Mouse (Mus musculus) liver, embryonic 14.5 days (tissue): ENCODE measurements around the gene Fip1l1. TPM values are rescaled to one million over a fixed set of nuclear protein-coding genes. Genes with fewer than 3 reads are reported as not detected.

Experiments used
- ATAC-seq: fragments of 200-750 bp; cut with Nextera tagmentation; 2 replicates; pipeline ENCODE4 v1.8.0; 2017; ENCODE audit warnings: moderate number of reproducible peaks, mild to moderate bottlenecking, moderate library complexity; ENCODE audit not compliant: insufficient read depth
- DNase-seq, 3 experiments: peaks; one replicate each; pipeline ENCODE4 v3.0.0-alpha.2; 2012 to 2013; ENCODE audit warnings: low read depth in 3 of 3, low spot score in 3 of 3
- H3K27ac ChIP-seq: fragments of 300-500 bp; sonication (generic); 2 replicates; pipeline ENCODE4 v1.5.1; 2014; ENCODE audit warnings: moderate library complexity, mild to moderate bottlenecking, control low read depth, inconsistent platforms
- H3K27me3 ChIP-seq: fragments of 300-500 bp; sonication (generic); 2 replicates; pipeline ENCODE4 v1.6.1; 2014; ENCODE audit warnings: mild to moderate bottlenecking, low read length, moderate library complexity; ENCODE audit not compliant: control insufficient read depth, insufficient read depth
- H3K36me3 ChIP-seq: fragments of 300-500 bp; sonication (generic); replicated peaks from 2 replicates; pipeline ENCODE4 v1.6.1; 2014; ENCODE audit warnings: low read depth; ENCODE audit not compliant: control insufficient read depth, insufficient read depth
- H3K4me1 ChIP-seq, 2 experiments: fragments of 200-500 bp in 1 of 2; fragments of 300-500 bp in 1 of 2; sonication (generic) in 1 of 2; replicated peaks; 2 replicates each; pipeline ENCODE4 v1.6.1; 2012 to 2014; ENCODE audit warnings: antibody characterized with exemption in 1 of 2, inconsistent platforms in 1 of 2, low read length in 1 of 2; ENCODE audit not compliant: control insufficient read depth in 2 of 2, insufficient read depth in 2 of 2
- H3K4me2 ChIP-seq: fragments of 300-500 bp; sonication (generic); 2 replicates; pipeline ENCODE4 v1.6.1; 2014; ENCODE audit warnings: low read depth, mild to moderate bottlenecking, control low read depth, moderate library complexity
- H3K4me3 ChIP-seq, 2 experiments: fragments of 200-500 bp in 1 of 2; fragments of 300-500 bp in 1 of 2; sonication (generic) in 1 of 2; 2 replicates each; pipeline ENCODE4 v1.5.1; 2012 to 2014; ENCODE audit warnings: low read depth in 2 of 2, low read length in 2 of 2, mild to moderate bottlenecking in 2 of 2, control low read depth in 1 of 2, inconsistent platforms in 1 of 2, moderate library complexity in 1 of 2; ENCODE audit not compliant: insufficient read depth in 1 of 2
- H3K9ac ChIP-seq: fragments of 300-500 bp; sonication (generic); replicated peaks from 2 replicates; pipeline ENCODE4 v1.6.1; 2014; ENCODE audit warnings: mild to moderate bottlenecking, control low read depth, moderate library complexity
- H3K9me3 ChIP-seq: fragments of 300-500 bp; sonication (generic); 2 replicates; pipeline ENCODE4 v1.6.1; 2016; ENCODE audit warnings: low read length, mixed read lengths; ENCODE audit not compliant: control insufficient read depth
- CTCF ChIP-seq: IDR thresholded peaks from 2 replicates; pipeline ENCODE4 v1.5.1; 2016; ENCODE audit warnings: antibody characterized with exemption, low read depth, control low read depth
- EP300 ChIP-seq: IDR thresholded peaks from 2 replicates; pipeline ENCODE4 v1.6.1; 2016; ENCODE audit warnings: antibody characterized with exemption, low read depth
- WGBS: fragments of 180-500 bp; shearing (Covaris S2); extraction: QIAGEN DNeasy Blood & Tissue Kit; methylation state at CpG from one replicate; pipeline ENCODE4 v1.1.7; 2014; ENCODE audit not compliant: insufficient replicate concordance; 5-methylcytosine and 5-hydroxymethylcytosine counted together
- polyA plus RNA-seq, 2 experiments: library from polyadenylated mRNA; depleted of rRNA in 1 of 2; stranded (reverse) in 1 of 2; unstranded in 1 of 2; fragments of >200 nt; fragmentation: Nextera tagmentation in 1 of 2; extraction: Ambion mirVana in 1 of 2; gene quantifications; 2 replicates each; pipeline versions ENCODE4 v1.2.1 to v1.2.3; 2012 to 2014

The Fip1l1 gene
- polyA plus RNA-seq, 2 experiments, result 19.9 to 22.5 TPM

GRCm38 (mm10) chr5:74571767-74572166 lies 36.5 kb downstream of the Fip1l1 start:
- Histone ChIP-seq H3K9me3 (no peaks in the 10 kb centered on the region), H3K9ac (no peak overlapping the region), H3K27me3 (no peaks in the 10 kb centered on the region), H3K4me1 (no peaks in the 10 kb centered on the region), H3K27ac (no peak overlapping the region), H3K36me3 (peaks cover 10% of the 10 kb centered on the region), H3K4me3 (no peak overlapping the region), H3K4me2 (no peak overlapping the region)
- 84% methylated on average over 6 of the region's 6 CpGs for WGBS
- TF ChIP-seq CTCF (no peak), EP300 (no peak)
- DNase-seq (no peak), ATAC-seq (no peak)

- H3K36me3 ChIP-seq, result peaks cover 37% of the 10 kb centered on the region
Observed at GRCm38 (mm10) chr5:74589133-74589532, 53.9 kb downstream of the Fip1l1 start.

GRCm38 (mm10) chr5:74591413-74591812 lies 56.2 kb downstream of the Fip1l1 start:
- Histone ChIP-seq H3K4me2 (no peak overlapping the region), H3K36me3 (peaks cover 43% of the 10 kb centered on the region), H3K27me3 (no peaks in the 10 kb centered on the region), H3K4me3 (no peak overlapping the region), H3K9ac (no peak overlapping the region), H3K9me3 (no peaks in the 10 kb centered on the region), H3K27ac (no peak overlapping the region), H3K4me1 (no peaks in the 10 kb centered on the region)
- no peak for ATAC-seq
- 78% methylated on average over 5 of the region's 5 CpGs for WGBS
- TF ChIP-seq EP300 (no peak), CTCF (no peak)
- DNase-seq, result no peak

More at GRCm38 (mm10) chr5:74589133-74589532, 53.9 kb downstream of the Fip1l1 start:
- WGBS, result 84% methylated on average over 7 of the region's 7 CpGs
- Histone ChIP-seq H3K4me1 (no peaks in the 10 kb centered on the region), H3K27ac (no peak overlapping the region), H3K4me3 (no peak overlapping the region), H3K4me2 (no peak overlapping the region), H3K9me3 (no peaks in the 10 kb centered on the region), H3K27me3 (no peaks in the 10 kb centered on the region), H3K9ac (no peak overlapping the region)
- no peak for ATAC-seq
- no peak for DNase-seq
- TF ChIP-seq EP300 (no peak), CTCF (no peak)

GRCm38 (mm10) chr5:74593147-74593546 lies 57.9 kb downstream of the Fip1l1 start:
- no peaks in the 10 kb centered on the region for H3K27me3 ChIP-seq
- DNase-seq (no peak), ATAC-seq (no peak)
- no peaks in the 10 kb centered on the region for H3K4me1 ChIP-seq
- no peak overlapping the region for H3K27ac ChIP-seq
- 83% methylated on average over 8 of the region's 8 CpGs for WGBS
- no peak overlapping the region for H3K4me2 ChIP-seq
- H3K9ac ChIP-seq, result no peak overlapping the region
- TF ChIP-seq EP300 (no peak), CTCF (no peak)
- peaks cover 44% of the 10 kb centered on the region for H3K36me3 ChIP-seq
- no peaks in the 10 kb centered on the region for H3K9me3 ChIP-seq
- H3K4me3 ChIP-seq, result no peak overlapping the region

GRCm38 (mm10) chr5:74600010-74600409 lies 64.8 kb downstream of the Fip1l1 start:
- Histone ChIP-seq H3K4me2 (no peak overlapping the region), H3K27me3 (no peaks in the 10 kb centered on the region), H3K9ac (no peak overlapping the region), H3K27ac (no peak overlapping the region), H3K9me3 (no peaks in the 10 kb centered on the region), H3K4me1 (no peaks in the 10 kb centered on the region), H3K4me3 (no peak overlapping the region), H3K36me3 (peaks cover 21% of the 10 kb centered on the region)
- ATAC-seq, result no peak
- DNase-seq, result no peak
- WGBS, result 83% methylated on average over 5 of the region's 5 CpGs
- TF ChIP-seq EP300 (no peak), CTCF (no peak)
